Mouse (Mus musculus): ENCODE results near the gene Rrp15. TPM values are rescaled to one million over a fixed set of nuclear protein-coding genes. Genes with fewer than 3 reads are reported as not detected.

Rrp15 gene
- total RNA-seq, 2 experiments from 2014 or later: 15.1 to 16.2 TPM

DNA sequence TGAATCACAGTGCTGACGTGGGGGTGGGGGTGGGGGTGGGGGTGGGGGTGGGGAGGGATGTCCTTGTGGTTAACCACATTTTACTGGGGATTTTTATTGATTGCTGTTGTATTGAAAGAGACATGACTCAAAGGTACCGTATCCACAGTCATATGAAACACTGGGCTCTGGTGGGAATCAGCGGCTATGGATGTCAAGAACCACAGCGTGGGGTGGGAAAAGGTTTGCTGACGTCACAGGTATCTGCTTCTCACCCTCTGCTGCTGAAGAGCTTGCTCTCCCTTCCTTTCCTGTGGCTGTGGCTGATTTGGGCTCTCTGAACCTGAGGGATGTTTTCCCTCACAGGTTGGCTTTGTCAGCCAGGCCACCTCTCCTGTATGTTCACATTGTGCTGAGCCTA, 73.0 kb downstream of the Rrp15 start:
- no peak for DNase-seq (ENCODE audit: low spot score in 2 of 2)

DNA sequence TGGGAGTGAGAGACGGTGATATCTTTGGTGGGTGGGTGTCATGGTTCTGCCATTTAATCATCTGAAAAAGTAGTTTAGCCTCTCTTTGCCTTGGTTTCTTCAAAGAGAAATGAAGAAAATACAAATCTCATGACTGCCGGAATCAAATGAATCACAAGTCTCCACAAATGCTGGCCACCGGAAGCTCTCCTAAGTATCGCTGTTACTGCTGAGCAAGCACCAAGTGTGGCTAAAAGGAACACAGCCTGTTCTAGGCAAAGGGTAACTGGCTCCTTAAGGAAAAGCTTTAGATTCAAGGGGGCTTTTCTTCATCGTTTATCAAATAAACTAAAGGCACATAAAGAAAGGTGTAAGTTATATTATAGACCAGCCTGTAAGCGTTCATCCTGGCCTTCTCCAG, 73.9 kb downstream of the Rrp15 start:
- no peak for DNase-seq (ENCODE audit: low spot score in 2 of 2)

DNA sequence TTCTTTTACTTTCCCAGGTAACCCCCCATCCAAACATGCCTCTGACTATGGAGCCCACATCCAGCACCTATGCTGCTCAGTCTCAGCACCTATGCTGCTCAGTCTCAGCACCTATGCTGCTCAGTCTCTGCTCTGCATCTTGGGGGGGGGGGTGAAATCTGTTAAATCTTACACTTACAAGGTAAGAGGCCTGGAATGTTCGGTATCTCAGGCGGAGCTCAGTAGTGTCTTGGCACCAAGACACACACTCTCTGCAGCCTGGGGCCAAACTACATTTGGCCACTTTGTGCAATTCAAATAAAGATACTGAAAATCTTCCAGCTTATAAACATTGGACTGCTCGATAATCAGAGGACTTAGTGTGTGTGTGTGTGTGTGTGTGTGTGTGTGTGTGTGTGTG, 74.5 kb downstream of the Rrp15 start:
- no peak for DNase-seq (ENCODE audit: low spot score in 2 of 2)

GRCm38 (mm10) chr1:186673166-186673565, 76.0 kb downstream of the Rrp15 start:
- DNase-seq (ENCODE audit: low spot score in 2 of 2): no peak

Other genes with a start within 250 kb of the Rrp15 start
- gene Tgfb2, start 43.4 kb downstream of the Rrp15 start, total RNA-seq (2021): 10 to 100 TPM; 25.9 to 26.9 TPM
- gene D1Pas1, start 218.1 kb upstream of the Rrp15 start, total RNA-seq (2021): not detected